16 mouse cellular contexts compared by ENCODE assay signal in the genomic region with DNA sequence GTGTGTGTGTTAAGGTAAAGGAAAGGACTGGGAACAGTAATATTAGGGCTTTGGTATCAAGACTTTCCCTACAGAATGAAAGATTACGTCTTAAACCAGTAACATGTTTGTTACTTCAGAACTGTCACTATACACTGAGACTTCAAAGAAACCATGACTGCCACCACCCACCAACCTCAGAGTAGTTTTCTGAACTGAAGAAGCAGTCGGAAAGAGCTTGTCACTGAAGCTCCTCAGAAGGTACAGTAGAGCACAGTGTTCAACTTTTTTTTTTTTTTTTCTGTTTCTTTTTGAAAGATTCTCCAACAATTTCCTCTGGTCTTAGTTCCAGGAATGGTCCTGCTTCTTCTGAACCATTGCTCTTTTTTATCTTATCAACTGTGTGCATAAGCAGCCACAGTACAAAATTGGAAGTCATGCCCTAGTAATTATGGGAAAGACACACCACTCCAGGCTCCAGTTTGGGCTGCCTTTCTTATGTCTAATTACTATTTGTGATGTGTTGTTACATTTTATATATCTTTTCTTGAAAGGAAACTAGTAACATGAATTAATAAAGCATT. TPM values are rescaled to one million over a fixed set of nuclear protein-coding genes. Genes with fewer than 3 reads are reported as not detected.
DNase-seq lines count a peak whose midpoint lies in the region; ATAC-seq and TF ChIP-seq lines count a peak whose summit lies in the region.
"Had no signal": no experiment of that assay in that cellular context is flagged by ENCODE, and none has a peak within 500 bp of the region (broad histone marks: within the 10 kb centered on the region; RNA-seq: fewer than 3 reads in every experiment).

No protein-coding gene starts in this region.

- no peak for TF ChIP-seq RAD21 in CH12.LX (IDR thresholded peaks at IDR 0.05; ENCODE audit: low read depth, low read length)

- no peak for TF ChIP-seq CTCF in CH12.LX (conservative IDR thresholded peaks at IDR 0.05 in 1 of 2, IDR thresholded peaks at IDR 0.05 in 1 of 2; ENCODE audit: low read depth in 2 of 2, low read length in 2 of 2)

- no peak for ATAC-seq in forebrain, embryonic 16.5 days
- ATAC-seq in inflammation-experienced regulatory T-cells, adult 6 months = peak; percentile 88
- no peak for ATAC-seq in granulocyte monocyte progenitor cell, adult 5-6 weeks (replicated peaks; ENCODE audit: poor library complexity, severe bottlenecking)

- WGBS in forebrain, embryonic 10.5 days = 88% methylated on average over 2 of the region's 2 CpGs
- 88% methylated on average over 2 of the region's 2 CpGs for WGBS in forebrain, embryonic 16.5 days

- DNase-seq in forebrain, embryonic 10.5 days (ENCODE audit: extremely low spot score, low spot score) = no peak
- DNase-seq in CH12.LX (ENCODE audit: extremely low read depth) = no peak
- peak; percentile 84 for DNase-seq in thymus, postnatal 0 days (ENCODE audit: low spot score)
- no peak for DNase-seq in right cerebral cortex, postnatal 14 days
- DNase-seq in urinary bladder, adult 18-20 months (ENCODE audit: low spot score in 2 of 2) = no peak
- DNase-seq: adrenal gland, adult 2 months; cerebellum, adult 8-10 months; gastrocnemius, postnatal 25 days; kidney, adult 11 months; lung, postnatal 14 days; spleen, adult 18-20 months had no signal

- H3K4me1 ChIP-seq in forebrain, embryonic 10.5 days = peaks cover 19% of the 10 kb centered on the region
- no peaks in the 10 kb centered on the region for H3K4me1 ChIP-seq in forebrain, embryonic 16.5 days (replicated peaks; ENCODE audit: control insufficient read depth, insufficient read depth, low read length)
- peaks cover 4 to 29% of the 10 kb centered on the region in 2 experiments for H3K4me1 ChIP-seq in CH12.LX (ENCODE audit: control insufficient read depth in 1 of 2, insufficient read depth in 2 of 2)
- H3K4me1 ChIP-seq: hindbrain, embryonic 13.5 days; liver, embryonic 15.5 days had no signal

- TF ChIP-seq EP300 in CH12.LX (IDR thresholded peaks at IDR 0.05; ENCODE audit: low read length) = no peak

- H3K9me3 ChIP-seq in forebrain, embryonic 10.5 days = no peaks in the 10 kb centered on the region
- no peaks in the 10 kb centered on the region for H3K9me3 ChIP-seq in forebrain, embryonic 16.5 days (ENCODE audit: control insufficient read depth, low read length)
- peaks cover 2% of the 10 kb centered on the region for H3K9me3 ChIP-seq in CH12.LX (replicated peaks; ENCODE audit: low read length)
- H3K9me3 ChIP-seq: hindbrain, embryonic 13.5 days; liver, embryonic 15.5 days had no signal

- dilution Hi-C loops in CH12.LX (cut with MboI; ENCODE audit: extremely low pct_ligation_motif_present, extremely low pct_unique_long_range_greater_than_20kb, low sequenced_read_pairs) = no loop called here

- 0 out of 2 replicates have a peak overlapping the region, but pooled peaks have one; percentile 1 for H3K27ac ChIP-seq in forebrain, embryonic 10.5 days
- H3K27ac ChIP-seq in forebrain, embryonic 16.5 days (ENCODE audit: low read length) = no peak overlapping the region
- H3K27ac ChIP-seq in CH12.LX (ENCODE audit: insufficient read depth, low read depth) = no peak overlapping the region
- H3K27ac ChIP-seq: hindbrain, embryonic 13.5 days had no signal

- H3K4me3 ChIP-seq in forebrain, embryonic 10.5 days = no peak overlapping the region
- no peak overlapping the region for H3K4me3 ChIP-seq in forebrain, embryonic 16.5 days (replicated peaks; ENCODE audit: low read length)
- H3K4me3 ChIP-seq in CH12.LX (replicated peaks in 1 of 3; ENCODE audit: low read depth in 2 of 3, low read length in 2 of 3, poor library complexity in 1 of 3) = no peak overlapping the region
- H3K4me3 ChIP-seq: hindbrain, embryonic 13.5 days; liver, embryonic 15.5 days had no signal

- no peaks in the 10 kb centered on the region for H3K27me3 ChIP-seq in forebrain, embryonic 10.5 days (ENCODE audit: poor library complexity, severe bottlenecking)
- no peaks in the 10 kb centered on the region for H3K27me3 ChIP-seq in forebrain, embryonic 16.5 days (replicated peaks; ENCODE audit: control insufficient read depth, insufficient read depth, low read length)
- no peaks in the 10 kb centered on the region for H3K27me3 ChIP-seq in CH12.LX (replicated peaks)
- H3K27me3 ChIP-seq: hindbrain, embryonic 13.5 days; liver, embryonic 15.5 days had no signal

- H3K36me3 ChIP-seq in forebrain, embryonic 10.5 days (replicated peaks) = no peaks in the 10 kb centered on the region
- H3K36me3 ChIP-seq in forebrain, embryonic 16.5 days (ENCODE audit: control insufficient read depth, insufficient read depth) = no peaks in the 10 kb centered on the region
- no peaks in the 10 kb centered on the region for H3K36me3 ChIP-seq in CH12.LX (replicated peaks in 1 of 2; ENCODE audit: control insufficient read depth in 1 of 2, insufficient read depth in 1 of 2, low read length in 1 of 2)
- H3K36me3 ChIP-seq: hindbrain, embryonic 13.5 days; liver, embryonic 15.5 days had no signal

- no peak overlapping the region for H3K9ac ChIP-seq in forebrain, embryonic 16.5 days (replicated peaks; ENCODE audit: low read depth, low read length)
- no peak overlapping the region for H3K9ac ChIP-seq in CH12.LX (ENCODE audit: insufficient read depth, low read depth)
- H3K9ac ChIP-seq: hindbrain, embryonic 13.5 days; liver, embryonic 15.5 days had no signal

- in situ Hi-C loops in CH12.LX (cut with MboI; ENCODE audit: low pct_ligation_motif_present, low pct_unique_long_range_greater_than_20kb, low sequenced_read_pairs) = no loop called here

- H3K4me2 ChIP-seq in forebrain, embryonic 16.5 days (ENCODE audit: low read length) = no peak overlapping the region
- H3K4me2 ChIP-seq in CH12.LX (ENCODE audit: insufficient read depth, low read depth, poor library complexity, severe bottlenecking) = no peak overlapping the region
- H3K4me2 ChIP-seq: hindbrain, embryonic 13.5 days; liver, embryonic 15.5 days had no signal

- no peaks in the 10 kb centered on the region for H3K79me2 ChIP-seq in CH12.LX (replicated peaks; ENCODE audit: control insufficient read depth, extremely low read depth, insufficient read depth, poor library complexity, severe bottlenecking)

- no peak for TF ChIP-seq POLR2A in CH12.LX (IDR thresholded peaks at IDR 0.05; ENCODE audit: low read depth, low read length)

TF ChIP-seq in CH12.LX, 34 proteins besides CTCF, POLR2A, EP300 and RAD21:
- TF ChIP-seq CHD1 (IDR thresholded peaks at IDR 0.05; ENCODE audit: low read depth, low read length) (no peak), POLR2AphosphoS2 (IDR thresholded peaks at IDR 0.05; ENCODE audit: low read depth, low read length) (no peak), ZNF384 (IDR thresholded peaks at IDR 0.05; ENCODE audit: low read depth, low read length) (peak; percentile 55; the same call in 1 of the 2 replicates), USF2 (conservative IDR thresholded peaks at IDR 0.05; ENCODE audit: low read depth, low read length) (no peak)
TF ChIP-seq in CH12.LX: peak in this region for 1.

RNA-seq across cellular contexts. Expression of a gene that starts 45.9 kb away (rescaled TPM):
- 20.1 and 20.4 TPM in 2 replicates for polyA plus RNA-seq in forebrain, embryonic 10.5 days (2016; fragmentation: Nextera tagmentation; extraction: Ambion mirVana)
- polyA plus RNA-seq in forebrain, embryonic 16.5 days (2015; fragmentation: Nextera tagmentation; extraction: Ambion mirVana) = 14.7 and 15.0 TPM in 2 replicates
- total RNA-seq in CH12.LX (2012; rRNA removed) = 6.5 and 7.6 TPM in 2 replicates
- total RNA-seq in CH12.LX (2014; rRNA removed) = 3.5 and 3.8 TPM in 2 replicates
- 5.7 and 6.3 TPM in 2 replicates for polyA plus RNA-seq in CH12.LX (2012; ENCODE audit: insufficient read length, low read depth)
- polyA plus RNA-seq in inflammation-experienced regulatory T-cells, adult 6 months (2017; shearing (Covaris generic)) = 10 to 100 TPM; 14.1 to 58.2 (median 51.0) TPM
- polyA plus RNA-seq in thymus, postnatal 0 days (2015; fragmentation: Nextera tagmentation; extraction: Ambion mirVana) = 18.9 and 19.5 TPM in 2 replicates
- total RNA-seq in granulocyte monocyte progenitor cell, adult 5-6 weeks (2014; fragmentation: Nextera tagmentation) = 47.5 and 70.5 TPM in 2 replicates
- total RNA-seq in granulocyte monocyte progenitor cell, adult 5-6 weeks (2017) = 29.1 and 33.4 TPM in 2 replicates
